Comparison of ENCODE assay signal across 8 mouse cellular contexts in the genomic region with DNA sequence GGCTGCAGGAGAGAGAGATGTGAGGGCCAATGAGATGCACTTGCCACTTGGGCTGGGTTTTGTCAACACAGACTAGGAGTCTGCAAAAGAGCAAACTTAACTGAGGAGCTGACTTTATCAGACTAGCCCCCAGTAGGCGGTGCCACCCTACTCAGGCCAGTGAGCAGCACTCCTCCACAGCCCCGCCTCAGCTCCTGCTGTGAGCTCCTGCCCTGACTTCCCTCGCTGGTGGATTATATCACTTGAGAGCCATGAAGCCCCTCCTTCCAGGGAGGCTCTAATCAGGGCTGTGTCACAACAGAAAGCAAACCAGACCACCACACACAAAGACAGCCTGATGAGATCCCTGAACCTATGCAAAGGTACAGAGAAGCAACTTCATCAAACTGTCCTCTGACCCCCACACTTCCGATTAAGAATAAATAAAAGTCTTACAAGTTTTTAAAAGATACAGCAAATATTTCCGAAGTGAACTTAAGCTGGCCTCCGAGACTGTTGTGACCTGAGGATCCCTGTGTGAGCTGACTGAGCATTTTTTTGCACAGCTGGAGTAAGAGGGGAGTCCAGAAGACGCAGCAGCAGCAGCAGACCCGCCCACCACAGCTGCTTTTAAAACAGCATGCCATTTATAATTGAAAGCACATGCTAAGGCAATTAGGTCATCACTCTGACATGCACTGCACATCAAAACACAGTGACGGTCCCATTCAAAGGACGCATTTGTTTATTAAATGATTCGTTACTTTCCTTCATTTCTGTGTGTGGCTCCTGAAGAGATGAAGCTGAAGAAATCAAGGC. TPM values are rescaled to one million over a fixed set of nuclear protein-coding genes. Genes with fewer than 3 reads are reported as not detected.
DNase-seq lines count a peak whose midpoint lies in the region; ATAC-seq and TF ChIP-seq lines count a peak whose summit lies in the region.

No protein-coding gene starts in this region.

- no peak overlapping the region for H3K4me3 ChIP-seq in liver, embryonic 14.5 days (ENCODE audit: insufficient read depth in 1 of 2, low read depth in 2 of 2, low read length in 2 of 2)
- no peak overlapping the region for H3K4me3 ChIP-seq in neural tube, embryonic 14.5 days (ENCODE audit: low read depth, low read length)

- H3K27ac ChIP-seq in liver, embryonic 14.5 days: no peak overlapping the region
- H3K27ac ChIP-seq in neural tube, embryonic 14.5 days (ENCODE audit: low read depth, low read length): no peak overlapping the region

- no peak for TF ChIP-seq EP300 in liver, embryonic 14.5 days (IDR thresholded peaks at IDR 0.05; ENCODE audit: low read depth)

- 45% methylated on average over 11 of the region's 11 CpGs for WGBS in liver, embryonic 14.5 days (ENCODE audit: insufficient replicate concordance)
- 33% methylated on average over 11 of the region's 11 CpGs for WGBS in neural tube, embryonic 14.5 days

- H3K9me3 ChIP-seq in liver, embryonic 14.5 days (ENCODE audit: control insufficient read depth, low read length): no peaks in the 10 kb centered on the region
- H3K9me3 ChIP-seq in neural tube, embryonic 14.5 days (ENCODE audit: control insufficient read depth, low read length): no peaks in the 10 kb centered on the region

- no peak overlapping the region for H3K9ac ChIP-seq in liver, embryonic 14.5 days (replicated peaks)
- H3K9ac ChIP-seq in neural tube, embryonic 14.5 days (replicated peaks; ENCODE audit: low read depth, low read length): no peak overlapping the region

- no peaks in the 10 kb centered on the region for H3K27me3 ChIP-seq in liver, embryonic 14.5 days (ENCODE audit: control insufficient read depth, insufficient read depth, low read length)
- no peaks in the 10 kb centered on the region for H3K27me3 ChIP-seq in neural tube, embryonic 14.5 days (ENCODE audit: control insufficient read depth, insufficient read depth, low read length)

- peak overlapping the region; percentile 16 for H3K4me2 ChIP-seq in liver, embryonic 14.5 days (ENCODE audit: low read depth)
- H3K4me2 ChIP-seq in neural tube, embryonic 14.5 days (ENCODE audit: low read depth, low read length): no peak overlapping the region

- no peaks in the 10 kb centered on the region for H3K36me3 ChIP-seq in liver, embryonic 14.5 days (replicated peaks; ENCODE audit: control insufficient read depth, insufficient read depth, low read depth)
- H3K36me3 ChIP-seq in neural tube, embryonic 14.5 days (ENCODE audit: control insufficient read depth, insufficient read depth, low read length): peaks cover 5% of the 10 kb centered on the region; the same call in 1 of the 2 replicates

- ATAC-seq in liver, embryonic 14.5 days (ENCODE audit: insufficient read depth): peak; percentile 79
- ATAC-seq in neural tube, embryonic 14.5 days (ENCODE audit: low read depth): peak; percentile 44; the same call in 1 of the 2 replicates

- peak; percentile 43 for TF ChIP-seq CTCF in liver, embryonic 14.5 days (IDR thresholded peaks at IDR 0.05; ENCODE audit: low read depth)

- DNase-seq in urinary bladder, adult 2 months (ENCODE audit: low spot score): peak; percentile 22
- DNase-seq in urinary bladder, postnatal 25 days (ENCODE audit: low spot score): no peak
- DNase-seq in gastrocnemius, adult 18-20 months (ENCODE audit: low spot score): peak; percentile 47
- peak; percentile 47 for DNase-seq in hindlimb bud, embryonic 11.5 days (ENCODE audit: extremely low spot score, low read depth, low spot score)
- DNase-seq in liver, embryonic 14.5 days (ENCODE audit: low read depth in 3 of 3, low spot score in 3 of 3): peak; percentile 18 to 40 (median 39)
- no peak for DNase-seq in right cerebral cortex, postnatal 4 days
- no peak for DNase-seq in layer of hippocampus, postnatal 14 days (ENCODE audit: low spot score in 2 of 2)

- peaks cover 10 to 20% of the 10 kb centered on the region in 2 experiments; a peak in 3 of 4 replicates for H3K4me1 ChIP-seq in liver, embryonic 14.5 days (replicated peaks; ENCODE audit: control insufficient read depth in 2 of 2, insufficient read depth in 2 of 2, low read length in 1 of 2)
- H3K4me1 ChIP-seq in neural tube, embryonic 14.5 days (ENCODE audit: control insufficient read depth, insufficient read depth, low read length): peaks cover 20% of the 10 kb centered on the region

RNA-seq across cellular contexts. Expression of a gene that starts 6.0 kb away (rescaled TPM):
- 60.7 and 68.1 TPM in 2 replicates for polyA plus RNA-seq in urinary bladder, adult 2 months (2012; rRNA removed)
- 10 to 100 TPM; 17.0 to 17.6 TPM for total RNA-seq in gastrocnemius, adult 18-20 months (2021)
- polyA plus RNA-seq in liver, embryonic 14.5 days (2012; rRNA removed): 11.3 and 17.4 TPM in 2 replicates
- polyA plus RNA-seq in liver, embryonic 14.5 days (2014; fragmentation: Nextera tagmentation; extraction: Ambion mirVana): 46.1 and 50.5 TPM in 2 replicates
- 130 and 174 TPM in 2 replicates for polyA plus RNA-seq in neural tube, embryonic 14.5 days (2014; fragmentation: Nextera tagmentation; extraction: Ambion mirVana)
- total RNA-seq in layer of hippocampus, postnatal 14 days (2021): 10 to 100 TPM; 47.4 to 57.9 TPM

Comparison
In these comparisons a context has a peak if more than half of its experiments do, and no peak if none do; other contexts are left out.
1. DNase-seq: peak in urinary bladder, adult 2 months (single experiment), gastrocnemius, adult 18-20 months (single experiment), hindlimb bud, embryonic 11.5 days (single experiment) and liver, embryonic 14.5 days (3 of 3); none in urinary bladder, postnatal 25 days (single experiment), right cerebral cortex, postnatal 4 days (single experiment) and layer of hippocampus, postnatal 14 days (0 of 2).